Mouse (Mus musculus) limb, embryonic 15.5 days (tissue): ENCODE measurements around the gene Akap17b. TPM values are rescaled to one million over a fixed set of nuclear protein-coding genes. Genes with fewer than 3 reads are reported as not detected.

Experiments
- ATAC-seq: fragments of 200-750 bp; cut with Nextera tagmentation; 2 replicates; pipeline ENCODE4 v1.8.0; 2017; ENCODE audit warnings: low read depth, moderate TSS enrichment; ENCODE audit not compliant: insufficient number of reproducible peaks, low FRiP score, low TSS enrichment
- H3K27ac ChIP-seq: fragments of 300-500 bp; sonication (generic); 2 replicates; pipeline ENCODE4 v1.5.1; 2015; ENCODE audit warnings: moderate library complexity, mild to moderate bottlenecking, inconsistent platforms
- H3K27me3 ChIP-seq: fragments of 300-500 bp; sonication (generic); 2 replicates; pipeline ENCODE4 v1.6.1; 2015; ENCODE audit warnings: inconsistent platforms
- H3K36me3 ChIP-seq: fragments of 300-500 bp; sonication (generic); 2 replicates; pipeline ENCODE4 v1.6.1; 2015; ENCODE audit warnings: inconsistent platforms
- H3K4me1 ChIP-seq: fragments of 300-500 bp; sonication (generic); 2 replicates; pipeline ENCODE4 v1.6.1; 2015; ENCODE audit warnings: inconsistent platforms
- H3K4me2 ChIP-seq: fragments of 300-500 bp; sonication (generic); 2 replicates; pipeline ENCODE4 v1.6.1; 2015; ENCODE audit warnings: mild to moderate bottlenecking, inconsistent platforms
- H3K4me3 ChIP-seq: fragments of 300-500 bp; sonication (generic); 2 replicates; pipeline ENCODE4 v1.5.1; 2015; ENCODE audit warnings: mild to moderate bottlenecking, inconsistent platforms
- H3K9ac ChIP-seq: fragments of 300-500 bp; sonication (generic); 2 replicates; pipeline ENCODE4 v1.6.1; 2015; ENCODE audit warnings: inconsistent platforms
- H3K9me3 ChIP-seq: fragments of 300-500 bp; sonication (generic); 2 replicates; pipeline ENCODE4 v1.6.1; 2016; ENCODE audit warnings: inconsistent platforms
- WGBS: fragments of 180-500 bp; shearing (Covaris S2); methylation state at CpG from one replicate; pipeline ENCODE4 v1.1.7; 2015; 5-methylcytosine and 5-hydroxymethylcytosine counted together
- polyA plus RNA-seq: library from polyadenylated mRNA; unstranded; fragments of >200 nt; fragmentation: Nextera tagmentation; extraction: Ambion mirVana; gene quantifications from 2 replicates; pipeline ENCODE4 v1.2.1, GENCODE M21; 2015

Gene Akap17b
- polyA plus RNA-seq, 1 experiment from 2014 or later = 4.2 TPM

DNA sequence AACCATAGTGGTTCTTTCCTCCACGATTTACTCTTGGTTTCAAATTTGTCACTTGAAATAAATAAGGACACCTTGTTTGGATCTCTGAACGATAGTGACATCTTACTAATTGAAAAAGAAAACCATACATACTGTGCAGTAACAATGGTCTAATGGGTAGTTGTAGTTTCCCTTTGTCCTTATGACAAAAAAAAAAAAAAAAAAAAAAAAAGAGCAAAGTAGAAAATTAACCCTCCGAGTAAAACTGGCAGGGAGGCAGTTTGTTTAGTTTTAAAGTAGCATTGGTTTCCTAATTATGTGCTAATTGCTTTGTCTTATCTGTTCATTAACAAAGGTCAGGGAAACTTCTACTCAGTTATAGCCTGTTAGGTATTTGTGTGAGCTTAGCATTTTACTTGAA is 83.1 kb downstream of the Akap17b start:
- no peak overlapping the region for H3K27ac ChIP-seq
- no peak for ATAC-seq
- H3K4me3 ChIP-seq = no peak overlapping the region
- H3K4me2 ChIP-seq = no peak overlapping the region
- H3K36me3 ChIP-seq = no peaks in the 10 kb centered on the region
- no peak overlapping the region for H3K9ac ChIP-seq
- H3K27me3 ChIP-seq = no peaks in the 10 kb centered on the region
- H3K4me1 ChIP-seq = no peaks in the 10 kb centered on the region
- H3K9me3 ChIP-seq = no peaks in the 10 kb centered on the region
- WGBS = 33% methylated on average over 3 of the region's 3 CpGs

DNA sequence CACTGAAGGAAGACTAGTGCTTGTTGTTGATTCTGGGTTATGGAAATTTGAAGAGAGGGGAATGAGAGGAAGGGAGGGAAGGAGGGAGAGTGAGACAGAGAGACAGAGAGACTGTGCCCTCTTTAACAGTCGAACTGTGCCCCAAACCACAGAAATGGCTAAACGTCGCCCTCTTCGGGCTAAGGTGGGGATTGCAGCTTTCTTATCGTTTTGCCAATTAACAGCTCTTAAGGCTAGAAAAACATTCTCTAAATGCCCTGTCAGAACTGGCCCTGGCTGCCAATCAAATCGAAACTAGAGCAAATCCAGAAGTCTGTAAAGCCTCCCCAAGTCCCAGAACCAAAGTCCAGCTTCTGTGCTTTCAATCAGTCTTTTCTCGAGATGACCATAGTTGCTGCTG is 83.5 kb downstream of the Akap17b start:
- Histone ChIP-seq H3K4me3 (no peak overlapping the region), H3K27me3 (no peaks in the 10 kb centered on the region), H3K36me3 (no peaks in the 10 kb centered on the region), H3K9ac (no peak overlapping the region), H3K4me1 (no peaks in the 10 kb centered on the region), H3K4me2 (no peak overlapping the region), H3K9me3 (no peaks in the 10 kb centered on the region), H3K27ac (no peak overlapping the region)
- ATAC-seq = no peak
- 13% methylated on average over 7 of the region's 7 CpGs for whole genome bisulfite sequencing

DNA sequence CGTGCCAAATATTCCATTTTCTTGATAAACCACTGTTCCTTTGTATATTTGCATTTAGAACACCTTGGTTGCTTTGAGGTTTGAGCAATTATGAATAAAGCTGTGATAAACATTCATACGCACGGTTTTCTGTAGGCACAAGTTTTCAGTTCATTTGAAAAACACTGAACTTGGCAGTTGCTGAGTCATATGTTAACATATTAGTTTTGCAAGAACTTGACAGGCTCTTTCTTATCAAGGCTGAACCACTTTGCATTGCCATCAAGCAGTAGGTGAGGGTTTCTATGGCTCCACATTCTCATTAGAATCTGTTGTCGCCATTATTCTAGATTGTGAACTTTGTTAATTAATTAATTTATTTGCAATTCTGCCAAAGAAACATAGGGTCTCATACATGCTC is 85.0 kb downstream of the Akap17b start:
- Histone ChIP-seq H3K36me3 (no peaks in the 10 kb centered on the region), H3K4me2 (no peak overlapping the region), H3K27ac (no peak overlapping the region), H3K27me3 (no peaks in the 10 kb centered on the region), H3K9ac (no peak overlapping the region), H3K4me1 (no peaks in the 10 kb centered on the region), H3K4me3 (no peak overlapping the region), H3K9me3 (no peaks in the 10 kb centered on the region)
- no peak for ATAC-seq
- WGBS = 83% methylated on average over 4 of the region's 4 CpGs

Other genes starting within 250 kb of the Akap17b start
- gene Gm6268, start 244.1 kb downstream of the Akap17b start, polyA plus RNA-seq = not detected in 2 replicates
- not detected in 2 replicates for gene Gm14569, start 153.6 kb downstream of the Akap17b start, polyA plus RNA-seq
- gene Pgrmc1, start 47.2 kb downstream of the Akap17b start, polyA plus RNA-seq = 283 and 288 TPM in 2 replicates
- gene Slc25a43, start 98.3 kb upstream of the Akap17b start, polyA plus RNA-seq = 3.8 and 4.9 TPM in 2 replicates
- 508 and 523 TPM in 2 replicates for gene Slc25a5, start 150.3 kb upstream of the Akap17b start, polyA plus RNA-seq
- gene Ube2a, start 228.5 kb upstream of the Akap17b start, polyA plus RNA-seq = 114 and 121 TPM in 2 replicates
- gene C330007P06Rik, start 228.7 kb upstream of the Akap17b start, polyA plus RNA-seq = 30.4 and 31.7 TPM in 2 replicates